Mouse (Mus musculus): ENCODE results near the gene Kbtbd4. TPM values are rescaled to one million over a fixed set of nuclear protein-coding genes. Genes with fewer than 3 reads are reported as not detected.
A peak's percentile ranks its signal among the peaks of the same experiment; 100 is the strongest.

Kbtbd4 gene
- polyA plus RNA-seq, 1 experiment from 2014 or later, result 55.2 TPM

DNA sequence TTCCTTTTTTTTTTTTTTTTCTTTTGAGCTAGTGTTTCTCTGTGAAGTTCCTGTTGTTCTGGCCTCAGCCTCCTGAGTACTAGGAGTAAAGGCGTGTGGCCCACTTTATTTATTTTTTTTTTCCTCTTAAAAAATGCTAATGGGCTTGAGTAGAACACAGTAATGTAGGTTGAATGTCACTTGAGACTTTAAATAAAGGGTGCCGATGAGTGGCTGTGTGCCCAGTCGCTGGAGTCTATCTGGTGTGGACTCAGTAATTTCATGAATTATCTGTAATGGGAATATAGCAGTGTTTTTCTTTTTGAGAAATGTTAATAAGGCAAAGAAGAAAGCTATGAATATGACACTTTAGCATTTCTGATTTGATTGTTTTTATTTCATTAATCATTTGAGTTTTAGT lies 48.9 kb downstream of the Kbtbd4 start:
- peaks cover 4% of the 10 kb centered on the region; the same call in 1 of the 2 replicates for H3K36me3 ChIP-seq (ENCODE audit: control insufficient read depth, insufficient read depth, low read length)
- H3K9ac ChIP-seq (replicated peaks; ENCODE audit: low read length), result no peak overlapping the region
- H3K4me2 ChIP-seq (ENCODE audit: low read length), result no peak overlapping the region
- DNase-seq (no peak), ATAC-seq (ENCODE audit: low FRiP score, low TSS enrichment) (no peak)
- no peak overlapping the region for H3K27ac ChIP-seq (replicated peaks; ENCODE audit: low read depth, low read length)
- 71% methylated on average over 3 of the region's 3 CpGs for WGBS
- H3K27me3 ChIP-seq (ENCODE audit: control insufficient read depth, insufficient read depth, low read length), result no peaks in the 10 kb centered on the region
- peaks cover 13% of the 10 kb centered on the region for H3K4me1 ChIP-seq (ENCODE audit: control insufficient read depth, insufficient read depth, low read length)
- no peak overlapping the region for H3K4me3 ChIP-seq (replicated peaks; ENCODE audit: low read depth, low read length)
- no peaks in the 10 kb centered on the region for H3K9me3 ChIP-seq (ENCODE audit: control insufficient read depth, low read length)

DNA sequence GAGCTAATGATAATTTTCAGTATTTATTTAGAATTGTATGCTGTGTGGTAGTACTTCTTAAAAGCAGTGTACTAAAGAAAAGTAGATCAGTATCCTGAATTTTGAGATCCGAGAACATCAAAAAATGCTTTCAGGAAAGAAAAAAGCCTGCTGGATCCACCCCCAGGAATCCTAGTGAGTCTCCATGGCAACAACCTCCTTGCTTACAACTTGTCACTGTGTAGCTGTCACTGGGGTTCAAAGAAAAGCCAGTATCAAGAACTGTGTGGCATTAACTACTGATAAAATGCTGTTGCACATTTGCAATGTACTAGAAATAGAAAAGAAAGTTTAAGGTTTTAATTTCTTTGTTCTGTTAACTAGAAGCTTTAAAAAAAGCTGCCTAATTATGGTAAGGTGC lies 51.5 kb downstream of the Kbtbd4 start:
- peak; percentile 78 for DNase-seq
- H3K36me3 ChIP-seq (ENCODE audit: control insufficient read depth, insufficient read depth, low read length), result no peaks in the 10 kb centered on the region
- H3K9me3 ChIP-seq (ENCODE audit: control insufficient read depth, low read length), result no peaks in the 10 kb centered on the region
- WGBS, result 0% methylated on average over 1 of the region's 1 CpGs
- H3K9ac ChIP-seq (replicated peaks; ENCODE audit: low read length), result no peak overlapping the region
- H3K4me1 ChIP-seq (ENCODE audit: control insufficient read depth, insufficient read depth, low read length), result peaks cover 13% of the 10 kb centered on the region
- no peak for ATAC-seq (ENCODE audit: low FRiP score, low TSS enrichment)
- H3K4me2 ChIP-seq (ENCODE audit: low read length), result no peak overlapping the region
- no peak overlapping the region for H3K4me3 ChIP-seq (replicated peaks; ENCODE audit: low read depth, low read length)
- H3K27me3 ChIP-seq (ENCODE audit: control insufficient read depth, insufficient read depth, low read length), result no peaks in the 10 kb centered on the region
- no peak overlapping the region; the same call in 1 of the 2 replicates for H3K27ac ChIP-seq (replicated peaks; ENCODE audit: low read depth, low read length)

DNA sequence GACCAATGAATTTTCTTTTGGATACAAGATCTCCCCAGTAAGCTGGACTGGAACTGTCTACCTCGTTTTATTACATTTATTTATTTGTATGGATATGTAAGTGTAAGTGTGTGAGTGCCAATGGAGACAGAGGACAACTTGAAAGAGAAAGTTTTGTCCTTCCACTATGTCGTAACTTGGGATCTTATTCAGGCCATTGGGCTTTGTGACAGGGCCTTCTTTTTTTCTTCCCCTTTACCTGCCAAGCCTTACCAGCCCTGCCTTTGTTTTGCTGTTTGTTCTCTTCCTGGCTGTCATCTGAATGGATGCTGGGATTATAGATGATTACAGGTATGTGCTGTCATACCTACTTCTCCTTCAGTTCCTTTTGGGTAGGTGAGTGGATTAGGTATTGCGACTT lies 54.3 kb downstream of the Kbtbd4 start:
- Histone ChIP-seq H3K27ac (replicated peaks; ENCODE audit: low read depth, low read length) (no peak overlapping the region), H3K4me1 (ENCODE audit: control insufficient read depth, insufficient read depth, low read length) (peaks cover 13% of the 10 kb centered on the region), H3K4me2 (ENCODE audit: low read length) (no peak overlapping the region), H3K9ac (replicated peaks; ENCODE audit: low read length) (no peak overlapping the region), H3K36me3 (ENCODE audit: control insufficient read depth, insufficient read depth, low read length) (no peaks in the 10 kb centered on the region), H3K9me3 (ENCODE audit: control insufficient read depth, low read length) (no peaks in the 10 kb centered on the region), H3K4me3 (replicated peaks; ENCODE audit: low read depth, low read length) (no peak overlapping the region), H3K27me3 (ENCODE audit: control insufficient read depth, insufficient read depth, low read length) (no peaks in the 10 kb centered on the region)
- ATAC-seq (ENCODE audit: low FRiP score, low TSS enrichment) (no peak), DNase-seq (no peak)
- 87% methylated on average over 3 of the region's 3 CpGs for WGBS

DNA sequence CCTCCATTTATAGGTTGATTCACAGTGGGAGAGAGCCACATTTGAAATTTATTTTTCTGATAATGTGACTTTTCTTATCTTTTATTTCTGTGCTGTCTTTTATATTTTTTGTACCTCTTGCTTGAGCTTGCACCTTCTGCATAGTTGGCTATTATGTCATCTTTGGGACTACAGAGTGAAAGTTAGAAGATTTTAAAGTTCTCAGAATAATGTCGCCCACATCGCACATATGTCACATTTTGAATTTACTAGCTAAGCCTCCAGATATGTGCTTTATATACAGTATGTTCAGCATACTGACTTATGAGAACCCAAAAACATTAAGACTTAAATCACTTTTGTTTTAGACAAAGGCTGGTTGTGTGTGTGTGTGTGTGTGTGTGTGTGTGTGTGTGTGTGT lies 55.5 kb downstream of the Kbtbd4 start:
- Histone ChIP-seq H3K27me3 (ENCODE audit: control insufficient read depth, insufficient read depth, low read length) (no peaks in the 10 kb centered on the region), H3K4me3 (replicated peaks; ENCODE audit: low read depth, low read length) (no peak overlapping the region), H3K4me1 (ENCODE audit: control insufficient read depth, insufficient read depth, low read length) (peaks cover 16% of the 10 kb centered on the region), H3K36me3 (ENCODE audit: control insufficient read depth, insufficient read depth, low read length) (no peaks in the 10 kb centered on the region), H3K27ac (replicated peaks; ENCODE audit: low read depth, low read length) (no peak overlapping the region), H3K9ac (replicated peaks; ENCODE audit: low read length) (no peak overlapping the region), H3K4me2 (ENCODE audit: low read length) (no peak overlapping the region), H3K9me3 (ENCODE audit: control insufficient read depth, low read length) (no peaks in the 10 kb centered on the region)
- no peak for ATAC-seq (ENCODE audit: low FRiP score, low TSS enrichment)
- WGBS, result 96% methylated on average over 2 of the region's 2 CpGs
- DNase-seq, result no peak

Other genes with a start within 250 kb of the Kbtbd4 start
- 23.7 and 32.0 TPM in 2 replicates for gene Nup160, start 227.5 kb upstream of the Kbtbd4 start, polyA plus RNA-seq (2014; fragmentation: Nextera tagmentation; extraction: Ambion mirVana)
- 86.3 and 113 TPM in 2 replicates for gene Fnbp4, start 159.4 kb upstream of the Kbtbd4 start, polyA plus RNA-seq (2014; fragmentation: Nextera tagmentation; extraction: Ambion mirVana)
- gene Agbl2, start 122.0 kb upstream of the Kbtbd4 start, polyA plus RNA-seq (2014; fragmentation: Nextera tagmentation; extraction: Ambion mirVana), result 0.26 and 0.30 TPM in 2 replicates
- 280 and 285 TPM in 2 replicates for gene Mtch2, start 57.6 kb upstream of the Kbtbd4 start, polyA plus RNA-seq (2014; fragmentation: Nextera tagmentation; extraction: Ambion mirVana)
- gene C1qtnf4, start 18.9 kb upstream of the Kbtbd4 start, polyA plus RNA-seq (2014; fragmentation: Nextera tagmentation; extraction: Ambion mirVana), result 95.3 and 152 TPM in 2 replicates
- 212 and 214 TPM in 2 replicates for gene Ndufs3, start 87 bp downstream of the Kbtbd4 start, polyA plus RNA-seq (2014; fragmentation: Nextera tagmentation; extraction: Ambion mirVana)
- 83.9 and 95.3 TPM in 2 replicates for gene Celf1, start 35.6 kb downstream of the Kbtbd4 start, polyA plus RNA-seq (2014; fragmentation: Nextera tagmentation; extraction: Ambion mirVana)
- gene Rapsn, start 130.9 kb downstream of the Kbtbd4 start, polyA plus RNA-seq (2014; fragmentation: Nextera tagmentation; extraction: Ambion mirVana), result 0.57 TPM in 2 replicates
- 232 and 271 TPM in 2 replicates for gene Psmc3, start 149.3 kb downstream of the Kbtbd4 start, polyA plus RNA-seq (2014; fragmentation: Nextera tagmentation; extraction: Ambion mirVana)
- gene Slc39a13, start 165.7 kb downstream of the Kbtbd4 start, polyA plus RNA-seq (2014; fragmentation: Nextera tagmentation; extraction: Ambion mirVana), result 21.9 and 26.7 TPM in 2 replicates
- 1.2 and 2.4 TPM in 2 replicates for gene Spi1, start 177.7 kb downstream of the Kbtbd4 start, polyA plus RNA-seq (2014; fragmentation: Nextera tagmentation; extraction: Ambion mirVana)
- not detected in 2 replicates for gene Mybpc3, start 213.4 kb downstream of the Kbtbd4 start, polyA plus RNA-seq (2014; fragmentation: Nextera tagmentation; extraction: Ambion mirVana)

All from midbrain, embryonic 14.5 days (tissue).